Comparison of ENCODE assay signal across 9 mouse cellular contexts in the genomic region with DNA sequence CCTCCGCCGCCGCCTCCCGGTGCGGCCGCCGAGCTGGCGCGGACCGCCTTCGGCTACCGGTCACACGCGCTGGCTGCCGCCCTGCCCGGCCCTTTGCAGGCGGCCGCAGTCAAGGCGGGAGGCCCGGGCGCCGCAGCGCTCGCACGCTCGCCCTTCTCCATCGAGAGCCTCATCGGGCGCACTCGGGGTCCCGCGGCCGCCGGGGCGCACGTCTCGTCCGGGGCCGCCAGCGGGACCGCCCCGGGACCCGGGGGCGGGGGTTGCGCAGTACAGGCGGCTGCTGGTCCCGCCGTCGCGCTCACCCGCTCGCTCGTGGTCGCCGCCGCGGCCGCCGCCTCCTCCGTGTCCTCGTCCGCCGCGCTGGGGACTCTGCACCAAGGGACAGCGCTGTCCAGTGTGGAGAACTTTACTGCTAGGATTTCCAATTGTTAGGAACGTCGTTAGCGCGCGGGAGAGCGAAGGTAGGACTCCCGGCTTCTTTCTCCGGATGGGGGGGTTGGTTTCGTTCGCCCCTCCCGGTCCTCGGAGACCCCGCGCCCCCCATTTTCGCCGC. TPM values are rescaled to one million over a fixed set of nuclear protein-coding genes. Genes with fewer than 3 reads are reported as not detected.
DNase-seq lines count a peak whose midpoint lies in the region; ATAC-seq and TF ChIP-seq lines count a peak whose summit lies in the region.
"Had no signal": no experiment of that assay in that cellular context is flagged by ENCODE, and none has a peak within 500 bp of the region (broad histone marks: within the 10 kb centered on the region; RNA-seq: fewer than 3 reads in every experiment).

No protein-coding gene starts in this region.

- WGBS in lung, adult 2 months: 2% methylated on average over 54 of the region's 81 CpGs
- WGBS in liver, embryonic 11.5 days: under 1% methylated on average over 66 of the region's 81 CpGs
- WGBS in small intestine, adult 2 months: 1% methylated on average over 81 of the region's 81 CpGs

- H3K27me3 ChIP-seq in liver, embryonic 11.5 days (replicated peaks; ENCODE audit: control insufficient read depth, insufficient read depth, low read length): peaks cover 95% of the 10 kb centered on the region
- peaks cover 85% of the 10 kb centered on the region for H3K27me3 ChIP-seq in small intestine, adult 2 months (ENCODE audit: control insufficient read depth, insufficient read depth, low read length)

- TF ChIP-seq POLR2A in lung, adult 2 months (IDR thresholded peaks at IDR 0.05; ENCODE audit: borderline replicate concordance, extremely low read depth, low read depth, low read length): no peak
- no peak for TF ChIP-seq POLR2A in small intestine, adult 2 months (IDR thresholded peaks at IDR 0.05; ENCODE audit: low read depth, low read length)

- H3K9me3 ChIP-seq in liver, embryonic 11.5 days (ENCODE audit: control insufficient read depth, low read length): no peaks in the 10 kb centered on the region

- H3K36me3 ChIP-seq in liver, embryonic 11.5 days (ENCODE audit: control insufficient read depth, insufficient read depth, low read length): no peaks in the 10 kb centered on the region
- no peaks in the 10 kb centered on the region for H3K36me3 ChIP-seq in small intestine, adult 2 months (ENCODE audit: control insufficient read depth, insufficient read depth, low read length)

- peaks cover 10% of the 10 kb centered on the region; the same call in 1 of the 2 replicates for H3K4me1 ChIP-seq in lung, adult 2 months (ENCODE audit: control insufficient read depth, insufficient read depth, low read length)
- peaks cover 7% of the 10 kb centered on the region; the same call in 1 of the 2 replicates for H3K4me1 ChIP-seq in brown adipose tissue, adult 24 weeks (ENCODE audit: control insufficient read depth, insufficient read depth, insufficient read length, low read length)
- H3K4me1 ChIP-seq in liver, embryonic 11.5 days (replicated peaks; ENCODE audit: control insufficient read depth, insufficient read depth, low read length): peaks cover 8% of the 10 kb centered on the region
- peaks cover 8% of the 10 kb centered on the region for H3K4me1 ChIP-seq in small intestine, adult 2 months (ENCODE audit: control insufficient read depth, insufficient read depth, insufficient read length, low read length)

- intact Hi-C loops in heart, postnatal 14 days (cut with DNase I): loop anchor here (5.0 kb wide), 1 partner anchor 232 kb away; no protein-coding TSS in a partner anchor

- TF ChIP-seq CTCF in lung, adult 2 months (IDR thresholded peaks at IDR 0.05; ENCODE audit: insufficient read depth, low read length): no peak
- no peak for TF ChIP-seq CTCF in small intestine, adult 2 months (IDR thresholded peaks at IDR 0.05; ENCODE audit: extremely low read depth, insufficient read length, insufficient replicate concordance, low read depth, low read length)

- no peak for ATAC-seq in liver, embryonic 11.5 days (replicated peaks; ENCODE audit: low FRiP score)

- peak overlapping the region; percentile 75 for H3K4me2 ChIP-seq in liver, embryonic 11.5 days

- no peak overlapping the region for H3K27ac ChIP-seq in brown adipose tissue, adult 24 weeks (replicated peaks; ENCODE audit: low read depth, low read length)
- no peak overlapping the region for H3K27ac ChIP-seq in liver, embryonic 11.5 days (ENCODE audit: low read depth, low read length)
- no peak overlapping the region for H3K27ac ChIP-seq in small intestine, adult 2 months (ENCODE audit: insufficient read depth, low read depth, low read length)

- H3K4me3 ChIP-seq in lung, adult 2 months (replicated peaks; ENCODE audit: extremely low read depth, low read depth, low read length): no peak overlapping the region
- peak overlapping the region; percentile 58 for H3K4me3 ChIP-seq in brown adipose tissue, adult 24 weeks (ENCODE audit: insufficient read depth, low read depth, low read length)
- H3K4me3 ChIP-seq in liver, embryonic 11.5 days (ENCODE audit: low read depth, low read length): peak overlapping the region; percentile 44
- peak overlapping the region; percentile 53 for H3K4me3 ChIP-seq in small intestine, adult 2 months (ENCODE audit: low read depth, low read length)

- DNase-seq in lung, adult 2 months: peak; percentile 25
- DNase-seq in lung, adult 18-20 months: no peak
- peak; percentile 25 to 36 for DNase-seq in heart, postnatal 14 days
- DNase-seq in liver, embryonic 11.5 days (ENCODE audit: low spot score): peak; percentile 64
- DNase-seq in left cerebral cortex, adult 18-20 months (ENCODE audit: low spot score in 2 of 2): no peak
- no peak for DNase-seq in cerebellum, adult 8-10 months

- H3K9ac ChIP-seq in liver, embryonic 11.5 days (ENCODE audit: low read depth, low read length): no peak overlapping the region

RNA-seq across cellular contexts. Expression of a gene that starts 1.6 kb away (rescaled TPM):
- polyA plus RNA-seq in lung, adult 2 months (2012; rRNA removed): 0.12 and 0.18 TPM in 2 replicates
- not detected in 2 replicates for polyA plus RNA-seq in brown adipose tissue, adult 24 weeks (2012; ENCODE audit: insufficient read depth, insufficient read length, missing spikeins)
- total RNA-seq in heart, postnatal 14 days (2021): under 1 TPM in 1 of 2 experiments, not detected in 1; 0.07 TPM
- 0.05 TPM in 1 of 2 replicates, not detected in the other for polyA plus RNA-seq in liver, embryonic 11.5 days (2014; fragmentation: Nextera tagmentation; extraction: Ambion mirVana)
- polyA plus RNA-seq in small intestine, adult 2 months (2012; rRNA removed): not detected in 2 replicates
- total RNA-seq in left cerebral cortex, adult 18-20 months (2021): 1 to 10 TPM; 1.6 to 2.0 TPM
- total RNA-seq: hematopoietic stem cell, adult 5-6 weeks had no signal

RNA-seq across cellular contexts. Expression of a gene that starts 38.8 kb away (rescaled TPM):
- 119 and 162 TPM in 2 replicates for polyA plus RNA-seq in lung, adult 2 months (2012; rRNA removed)
- 246 and 281 TPM in 2 replicates for polyA plus RNA-seq in brown adipose tissue, adult 24 weeks (2012; ENCODE audit: insufficient read depth, insufficient read length, missing spikeins)
- total RNA-seq in heart, postnatal 14 days (2021): 100 to 1,000 TPM; 201 to 210 TPM
- polyA plus RNA-seq in liver, embryonic 11.5 days (2014; fragmentation: Nextera tagmentation; extraction: Ambion mirVana): 879 and 893 TPM in 2 replicates
- 37.8 and 80.5 TPM in 2 replicates for polyA plus RNA-seq in small intestine, adult 2 months (2012; rRNA removed)
- total RNA-seq in left cerebral cortex, adult 18-20 months (2021): 100 to 1,000 TPM; 171 to 175 TPM

Comparison
In these comparisons a context has a peak if more than half of its experiments do, and no peak if none do; other contexts are left out.
1. DNase-seq: peak in lung, adult 2 months (single experiment), heart, postnatal 14 days (2 of 2) and liver, embryonic 11.5 days (single experiment); none in lung, adult 18-20 months (0 of 2), left cerebral cortex, adult 18-20 months (0 of 2) and cerebellum, adult 8-10 months (single experiment).